Mouse (Mus musculus): Measurements from ENCODE around the gene Golt1b. TPM values are rescaled to one million over a fixed set of nuclear protein-coding genes. Genes with fewer than 3 reads are reported as not detected.

Gene Golt1b
- total RNA-seq, 2 experiments from 2014 or later: 16.7 to 18.7 TPM

Other genes with a start within 250 kb of the Golt1b start
- under 1 TPM in 1 of 2 experiments, not detected in 1; 0.73 TPM for gene Slco1a6, start 178.7 kb upstream of the Golt1b start, total RNA-seq (2021)
- not detected for gene Iapp, start 88.8 kb upstream of the Golt1b start, total RNA-seq (2021)
- not detected for gene Slco1a5, start 64.2 kb upstream of the Golt1b start, total RNA-seq (2021)
- 1 to 10 TPM; 7.7 to 8.9 TPM for gene Pyroxd1, start 41.6 kb upstream of the Golt1b start, total RNA-seq (2021)
- gene Recql, start 134 bp upstream of the Golt1b start, total RNA-seq (2021): 1 to 10 TPM; 7.6 to 8.9 TPM
- gene Spx, start 26.2 kb downstream of the Golt1b start, total RNA-seq (2021): not detected
- under 1 TPM in 1 of 2 experiments, not detected in 1; 0.17 TPM for gene Gys2, start 85.9 kb downstream of the Golt1b start, total RNA-seq (2021)
- gene Ldhb, start 120.7 kb downstream of the Golt1b start, total RNA-seq (2021): 1,000 to 10,000 TPM; 1,994 to 2,026 TPM
- 10 to 100 TPM; 33.3 to 39.2 TPM for gene Kcnj8, start 184.4 kb downstream of the Golt1b start, total RNA-seq (2021)